Comparison of ENCODE assay signal across 8 mouse cellular contexts in the genomic region with DNA sequence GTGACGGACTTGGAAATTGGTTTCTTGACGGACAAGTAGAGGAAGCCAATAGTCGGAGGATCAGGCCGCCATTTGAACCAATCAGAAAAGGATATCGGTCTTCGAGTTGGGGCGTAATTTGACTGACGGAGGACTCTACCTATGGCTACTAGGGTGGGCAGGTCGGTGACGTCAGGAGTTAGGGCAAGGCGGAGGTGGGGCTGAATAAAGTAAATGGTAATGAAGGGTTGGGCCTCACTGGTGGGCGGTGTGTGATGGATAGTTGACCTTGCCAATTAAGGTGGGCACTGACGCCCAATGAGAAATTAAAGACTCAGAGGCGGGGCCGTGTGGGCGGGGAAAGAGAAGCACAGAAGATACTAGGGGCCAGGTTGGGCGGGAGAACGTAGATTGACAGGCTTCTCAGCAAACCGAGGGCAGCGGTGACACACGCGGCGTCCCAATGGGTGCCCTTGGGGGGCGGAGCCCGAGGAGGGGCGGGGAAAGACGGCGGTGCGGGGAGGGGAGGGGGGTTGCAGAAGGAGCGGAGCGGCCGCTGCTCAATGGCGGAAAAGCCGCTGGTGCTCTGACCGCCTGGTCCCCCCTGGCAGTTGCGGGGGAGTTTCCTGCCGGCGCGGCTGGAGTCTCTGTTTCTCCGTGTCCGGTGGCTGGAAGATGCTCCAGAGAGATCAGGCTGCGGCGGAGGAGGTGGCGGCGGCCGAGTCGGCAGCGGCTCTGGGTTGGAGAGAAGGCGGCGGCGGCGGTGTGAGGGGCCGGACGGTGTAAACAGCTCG. TPM values are rescaled to one million over a fixed set of nuclear protein-coding genes. Genes with fewer than 3 reads are reported as not detected.
A peak's percentile ranks its signal among the peaks of the same experiment; 100 is the strongest.
DNase-seq lines count a peak whose midpoint lies in the region; ATAC-seq and TF ChIP-seq lines count a peak whose summit lies in the region.

No protein-coding gene starts in this region.

- H3K9ac ChIP-seq in embryonic facial prominence, embryonic 13.5 days, result peak overlapping the region; percentile 98
- peak overlapping the region; percentile 98 for H3K9ac ChIP-seq in limb, embryonic 12.5 days (replicated peaks)
- peak overlapping the region; percentile 90 for H3K9ac ChIP-seq in midbrain, embryonic 15.5 days

- H3K9me3 ChIP-seq in embryonic facial prominence, embryonic 13.5 days, result no peaks in the 10 kb centered on the region
- no peaks in the 10 kb centered on the region for H3K9me3 ChIP-seq in limb, embryonic 12.5 days
- H3K9me3 ChIP-seq in midbrain, embryonic 15.5 days, result no peaks in the 10 kb centered on the region

- peak overlapping the region; percentile 93 for H3K27ac ChIP-seq in embryonic facial prominence, embryonic 13.5 days
- H3K27ac ChIP-seq in kidney, adult 2 months (ENCODE audit: insufficient read depth, low read depth, low read length), result peak overlapping the region; percentile 98
- H3K27ac ChIP-seq in limb, embryonic 12.5 days, result peak overlapping the region; percentile 94
- H3K27ac ChIP-seq in midbrain, embryonic 15.5 days, result peak overlapping the region; percentile 98
- peak overlapping the region; percentile 96 for H3K27ac ChIP-seq in spleen, adult 2 months (ENCODE audit: insufficient read depth, low read length)

- ATAC-seq in embryonic facial prominence, embryonic 13.5 days (ENCODE audit: insufficient number of reproducible peaks, insufficient read depth, low FRiP score, low TSS enrichment, low read depth), result peak; percentile 99
- ATAC-seq in limb, embryonic 12.5 days (ENCODE audit: insufficient number of reproducible peaks, insufficient read depth, low FRiP score, low TSS enrichment, low read depth), result peak; percentile 99
- peak; percentile 99 for ATAC-seq in midbrain, embryonic 15.5 days (replicated peaks)

- H3K4me1 ChIP-seq in embryonic facial prominence, embryonic 13.5 days, result peaks cover 23% of the 10 kb centered on the region
- peaks cover 12% of the 10 kb centered on the region; the same call in 1 of the 2 replicates for H3K4me1 ChIP-seq in kidney, adult 2 months (ENCODE audit: control insufficient read depth, insufficient read depth, low read length)
- H3K4me1 ChIP-seq in limb, embryonic 12.5 days (replicated peaks), result peaks cover 21% of the 10 kb centered on the region
- H3K4me1 ChIP-seq in midbrain, embryonic 15.5 days, result peaks cover 32% of the 10 kb centered on the region
- peaks cover 6% of the 10 kb centered on the region for H3K4me1 ChIP-seq in spleen, adult 2 months (ENCODE audit: control insufficient read depth, insufficient read depth, insufficient read length)

- H3K4me3 ChIP-seq in embryonic facial prominence, embryonic 13.5 days, result peak overlapping the region; percentile 97
- H3K4me3 ChIP-seq in kidney, adult 2 months (ENCODE audit: insufficient read depth, low read depth, low read length), result peak overlapping the region; percentile 89
- peak overlapping the region; percentile 99 for H3K4me3 ChIP-seq in limb, embryonic 12.5 days (replicated peaks)
- peak overlapping the region; percentile 100 for H3K4me3 ChIP-seq in midbrain, embryonic 15.5 days
- peak overlapping the region; percentile 96 for H3K4me3 ChIP-seq in spleen, adult 2 months (ENCODE audit: extremely low read depth, insufficient read depth, insufficient read length)

- no peaks in the 10 kb centered on the region for H3K27me3 ChIP-seq in embryonic facial prominence, embryonic 13.5 days
- no peaks in the 10 kb centered on the region for H3K27me3 ChIP-seq in kidney, adult 2 months (replicated peaks; ENCODE audit: control insufficient read depth, insufficient read depth, low read length)
- no peaks in the 10 kb centered on the region for H3K27me3 ChIP-seq in limb, embryonic 12.5 days
- H3K27me3 ChIP-seq in midbrain, embryonic 15.5 days (replicated peaks), result no peaks in the 10 kb centered on the region
- H3K27me3 ChIP-seq in spleen, adult 2 months (ENCODE audit: control insufficient read depth, insufficient read depth, low read length), result no peaks in the 10 kb centered on the region

- WGBS in embryonic facial prominence, embryonic 13.5 days, result under 1% methylated on average over 55 of the region's 55 CpGs
- under 1% methylated on average over 55 of the region's 55 CpGs for WGBS in kidney, adult 2 months
- WGBS in limb, embryonic 12.5 days, result 1% methylated on average over 55 of the region's 55 CpGs
- under 1% methylated on average over 47 of the region's 55 CpGs for WGBS in midbrain, embryonic 15.5 days
- WGBS in spleen, adult 2 months, result under 1% methylated on average over 51 of the region's 55 CpGs

- H3K36me3 ChIP-seq in embryonic facial prominence, embryonic 13.5 days, result no peaks in the 10 kb centered on the region
- H3K36me3 ChIP-seq in kidney, adult 2 months (ENCODE audit: control insufficient read depth, insufficient read depth, low read length), result no peaks in the 10 kb centered on the region
- no peaks in the 10 kb centered on the region for H3K36me3 ChIP-seq in limb, embryonic 12.5 days
- H3K36me3 ChIP-seq in midbrain, embryonic 15.5 days (replicated peaks), result no peaks in the 10 kb centered on the region
- no peaks in the 10 kb centered on the region for H3K36me3 ChIP-seq in spleen, adult 2 months (ENCODE audit: control insufficient read depth, insufficient read depth, low read length)

- peak overlapping the region; percentile 68 for H3K4me2 ChIP-seq in embryonic facial prominence, embryonic 13.5 days
- H3K4me2 ChIP-seq in limb, embryonic 12.5 days, result peak overlapping the region; percentile 68
- H3K4me2 ChIP-seq in midbrain, embryonic 15.5 days, result peak overlapping the region; percentile 64

- DNase-seq in 3134 (ENCODE audit: extremely low read depth, insufficient read length, low spot score), result peak; percentile 96
- DNase-seq in adrenal gland, postnatal 36 days, result peak; percentile 99 to 100
- DNase-seq in heart, adult 18-20 months, result peak; percentile 100
- DNase-seq in kidney, adult 2 months, result peak; percentile 100
- peak; percentile 100 for DNase-seq in spleen, adult 2 months (ENCODE audit: low read depth in 1 of 2, low spot score in 2 of 2)

- no peak for TF ChIP-seq CTCF in kidney, adult 2 months (conservative IDR thresholded peaks at IDR 0.05; ENCODE audit: insufficient read depth, insufficient read length, low read depth, low read length)
- TF ChIP-seq CTCF in spleen, adult 2 months (IDR thresholded peaks at IDR 0.05; ENCODE audit: extremely low read depth, insufficient read depth, insufficient read length, insufficient replicate concordance), result no peak

- TF ChIP-seq POLR2A in kidney, adult 2 months (IDR thresholded peaks at IDR 0.05; ENCODE audit: low read depth, low read length), result peak; percentile 94
- peak; percentile 92 for TF ChIP-seq POLR2A in spleen, adult 2 months (IDR thresholded peaks at IDR 0.05; ENCODE audit: low read depth, low read length)

RNA-seq across cellular contexts. Expression of a gene that starts 1.1 kb away (rescaled TPM):
- 100 to 1,000 TPM; 106 to 143 TPM for total RNA-seq in adrenal gland, postnatal 36 days (2021)
- polyA plus RNA-seq in embryonic facial prominence, embryonic 13.5 days (2015; fragmentation: Nextera tagmentation; extraction: Ambion mirVana), result 70.9 and 76.9 TPM in 2 replicates
- total RNA-seq in heart, adult 18-20 months (2021), result 100 to 1,000 TPM; 123 to 129 TPM
- 34.2 and 46.4 TPM in 2 replicates for polyA plus RNA-seq in kidney, adult 2 months (2012; rRNA removed)
- polyA plus RNA-seq in limb, embryonic 12.5 days (2016; fragmentation: Nextera tagmentation; extraction: Ambion mirVana), result 91.4 and 95.3 TPM in 2 replicates
- 91.7 and 95.1 TPM in 2 replicates for polyA plus RNA-seq in midbrain, embryonic 15.5 days (2015; fragmentation: Nextera tagmentation; extraction: Ambion mirVana)
- 12.8 and 13.1 TPM in 2 replicates for polyA plus RNA-seq in spleen, adult 2 months (2012; rRNA removed)

Comparison
In these comparisons a context has a peak if more than half of its experiments do, and no peak if none do; other contexts are left out.
1. Peak in every context shown above with its lines: DNase-seq, ATAC-seq, H3K4me3 ChIP-seq and H3K27ac ChIP-seq.